Mouse (Mus musculus): ENCODE measurements around the gene Lsp1. TPM values are rescaled to one million over a fixed set of nuclear protein-coding genes. Genes with fewer than 3 reads are reported as not detected.

Gene Lsp1
- polyA plus RNA-seq, 1 experiment = 48.0 TPM

- Histone ChIP-seq H3K36me3 (ENCODE audit: control insufficient read depth, insufficient read depth, low read length) (peaks cover 7% of the 10 kb centered on the region), H3K27me3 (ENCODE audit: control insufficient read depth, insufficient read depth, low read length) (0 out of 2 replicates have a peak, but pooled peaks cover 3% of the 10 kb centered on the region), H3K27ac (ENCODE audit: insufficient read depth, low read depth, low read length) (no peak overlapping the region), H3K4me1 (ENCODE audit: control insufficient read depth, insufficient read depth, insufficient read length, low read length) (peaks cover 4% of the 10 kb centered on the region; the same call in 1 of the 2 replicates), H3K4me3 (ENCODE audit: low read depth, low read length) (no peak overlapping the region)
- 74% methylated on average over 8 of the region's 8 CpGs for WGBS
- no peak for TF ChIP-seq POLR2A (IDR thresholded peaks at IDR 0.05; ENCODE audit: low read depth, low read length)
- no peak for TF ChIP-seq CTCF (IDR thresholded peaks at IDR 0.05; ENCODE audit: extremely low read depth, insufficient read length, insufficient replicate concordance, low read depth, low read length)
Measured at GRCm38 (mm10) chr7:142486751-142487162, 26.1 kb downstream of the Lsp1 start.

GRCm38 (mm10) chr7:142487341-142487859 lies 26.8 kb downstream of the Lsp1 start:
- no peak overlapping the region for H3K27ac ChIP-seq (ENCODE audit: insufficient read depth, low read depth, low read length)
- no peak for TF ChIP-seq POLR2A (IDR thresholded peaks at IDR 0.05; ENCODE audit: low read depth, low read length)
- TF ChIP-seq CTCF (IDR thresholded peaks at IDR 0.05; ENCODE audit: extremely low read depth, insufficient read length, insufficient replicate concordance, low read depth, low read length) = 0 out of 2 replicates have a peak, but pooled peaks have one; percentile 30
- 27% methylated on average over 9 of the region's 9 CpGs for WGBS
- peaks cover 7% of the 10 kb centered on the region for H3K36me3 ChIP-seq (ENCODE audit: control insufficient read depth, insufficient read depth, low read length)
- H3K4me1 ChIP-seq (ENCODE audit: control insufficient read depth, insufficient read depth, insufficient read length, low read length) = peaks cover under 1% of the 10 kb centered on the region; the same call in 1 of the 2 replicates
- H3K4me3 ChIP-seq (ENCODE audit: low read depth, low read length) = no peak overlapping the region
- 0 out of 2 replicates have a peak, but pooled peaks cover 3% of the 10 kb centered on the region for H3K27me3 ChIP-seq (ENCODE audit: control insufficient read depth, insufficient read depth, low read length)

DNA sequence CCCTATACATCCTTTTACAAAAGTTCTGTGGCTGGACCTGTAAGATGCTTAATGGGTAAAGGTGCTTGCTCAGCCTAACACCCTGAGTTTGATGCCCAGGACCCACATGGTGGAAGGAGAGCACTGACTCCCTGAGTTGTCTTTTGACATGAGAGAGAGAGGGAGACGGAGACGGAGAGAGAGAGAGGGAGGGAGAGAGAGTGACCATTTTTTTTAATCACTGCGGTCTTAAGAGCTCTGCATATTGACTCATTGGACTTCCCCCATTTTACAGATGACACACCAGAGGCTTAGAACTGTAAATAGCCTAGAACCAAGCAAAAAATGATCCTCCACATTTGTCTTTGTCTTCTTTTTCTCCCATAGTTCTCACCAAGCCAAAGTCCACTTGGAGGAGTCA lies 27.4 kb downstream of the Lsp1 start:
- no peak for TF ChIP-seq CTCF (IDR thresholded peaks at IDR 0.05; ENCODE audit: extremely low read depth, insufficient read length, insufficient replicate concordance, low read depth, low read length)
- TF ChIP-seq POLR2A (IDR thresholded peaks at IDR 0.05; ENCODE audit: low read depth, low read length) = no peak
- Histone ChIP-seq H3K27me3 (ENCODE audit: control insufficient read depth, insufficient read depth, low read length) (0 out of 2 replicates have a peak, but pooled peaks cover 3% of the 10 kb centered on the region), H3K27ac (ENCODE audit: insufficient read depth, low read depth, low read length) (no peak overlapping the region), H3K4me3 (ENCODE audit: low read depth, low read length) (no peak overlapping the region), H3K36me3 (ENCODE audit: control insufficient read depth, insufficient read depth, low read length) (peaks cover 7% of the 10 kb centered on the region), H3K4me1 (ENCODE audit: control insufficient read depth, insufficient read depth, insufficient read length, low read length) (no peaks in the 10 kb centered on the region)
- 83% methylated on average over 3 of the region's 3 CpGs for WGBS

- Histone ChIP-seq H3K4me1 (ENCODE audit: control insufficient read depth, insufficient read depth, insufficient read length, low read length) (no peaks in the 10 kb centered on the region), H3K27ac (ENCODE audit: insufficient read depth, low read depth, low read length) (no peak overlapping the region), H3K36me3 (ENCODE audit: control insufficient read depth, insufficient read depth, low read length) (peaks cover 7% of the 10 kb centered on the region), H3K4me3 (ENCODE audit: low read depth, low read length) (no peak overlapping the region), H3K27me3 (ENCODE audit: control insufficient read depth, insufficient read depth, low read length) (no peaks in the 10 kb centered on the region)
- TF ChIP-seq CTCF (IDR thresholded peaks at IDR 0.05; ENCODE audit: extremely low read depth, insufficient read length, insufficient replicate concordance, low read depth, low read length) (no peak), POLR2A (IDR thresholded peaks at IDR 0.05; ENCODE audit: low read depth, low read length) (no peak)
- WGBS = 80% methylated on average over 8 of the region's 8 CpGs
Measured at GRCm38 (mm10) chr7:142493535-142493934, 32.9 kb downstream of the Lsp1 start.

GRCm38 (mm10) chr7:142496158-142496557 lies 35.5 kb downstream of the Lsp1 start:
- Histone ChIP-seq H3K4me1 (ENCODE audit: control insufficient read depth, insufficient read depth, insufficient read length, low read length) (no peaks in the 10 kb centered on the region), H3K4me3 (ENCODE audit: low read depth, low read length) (no peak overlapping the region), H3K27me3 (ENCODE audit: control insufficient read depth, insufficient read depth, low read length) (no peaks in the 10 kb centered on the region), H3K27ac (ENCODE audit: insufficient read depth, low read depth, low read length) (no peak overlapping the region), H3K36me3 (ENCODE audit: control insufficient read depth, insufficient read depth, low read length) (peaks cover 2% of the 10 kb centered on the region)
- 78% methylated on average over 3 of the region's 3 CpGs for WGBS
- TF ChIP-seq POLR2A (IDR thresholded peaks at IDR 0.05; ENCODE audit: low read depth, low read length) (no peak), CTCF (IDR thresholded peaks at IDR 0.05; ENCODE audit: extremely low read depth, insufficient read length, insufficient replicate concordance, low read depth, low read length) (no peak)

- H3K4me3 ChIP-seq (ENCODE audit: low read depth, low read length) = no peak overlapping the region
- no peaks in the 10 kb centered on the region; the same call in 1 of the 2 replicates for H3K36me3 ChIP-seq (ENCODE audit: control insufficient read depth, insufficient read depth, low read length)
- TF ChIP-seq POLR2A (IDR thresholded peaks at IDR 0.05; ENCODE audit: low read depth, low read length) = no peak
- peak; percentile 30; the same call in 1 of the 2 replicates for TF ChIP-seq CTCF (IDR thresholded peaks at IDR 0.05; ENCODE audit: extremely low read depth, insufficient read length, insufficient replicate concordance, low read depth, low read length)
- H3K27ac ChIP-seq (ENCODE audit: insufficient read depth, low read depth, low read length) = no peak overlapping the region
- H3K27me3 ChIP-seq (ENCODE audit: control insufficient read depth, insufficient read depth, low read length) = no peaks in the 10 kb centered on the region
- 80% methylated on average over 5 of the region's 5 CpGs for WGBS
- H3K4me1 ChIP-seq (ENCODE audit: control insufficient read depth, insufficient read depth, insufficient read length, low read length) = no peaks in the 10 kb centered on the region
Measured at GRCm38 (mm10) chr7:142496800-142497199, 36.2 kb downstream of the Lsp1 start.

- Histone ChIP-seq H3K4me3 (ENCODE audit: low read depth, low read length) (no peak overlapping the region), H3K27ac (ENCODE audit: insufficient read depth, low read depth, low read length) (no peak overlapping the region), H3K27me3 (ENCODE audit: control insufficient read depth, insufficient read depth, low read length) (no peaks in the 10 kb centered on the region), H3K36me3 (ENCODE audit: control insufficient read depth, insufficient read depth, low read length) (no peaks in the 10 kb centered on the region), H3K4me1 (ENCODE audit: control insufficient read depth, insufficient read depth, insufficient read length, low read length) (no peaks in the 10 kb centered on the region)
- no peak for TF ChIP-seq POLR2A (IDR thresholded peaks at IDR 0.05; ENCODE audit: low read depth, low read length)
- peak; percentile 54; the same call in 1 of the 2 replicates for TF ChIP-seq CTCF (IDR thresholded peaks at IDR 0.05; ENCODE audit: extremely low read depth, insufficient read length, insufficient replicate concordance, low read depth, low read length)
- WGBS = 78% methylated on average over 2 of the region's 2 CpGs
Measured at GRCm38 (mm10) chr7:142497775-142498174, 37.2 kb downstream of the Lsp1 start.

Data from small intestine, adult 2 months (tissue).